Mouse (Mus musculus) embryonic facial prominence, embryonic 11.5 days (tissue): ENCODE measurements around the gene Nav2. TPM values are rescaled to one million over a fixed set of nuclear protein-coding genes. Genes with fewer than 3 reads are reported as not detected.

Experiments
- ATAC-seq: fragments of 200-750 bp; cut with Nextera tagmentation; replicated peaks from 2 replicates; pipeline ENCODE4 v1.8.0; 2017; ENCODE audit warnings: low read depth; ENCODE audit not compliant: insufficient number of reproducible peaks, low FRiP score, low TSS enrichment
- DNase-seq: peaks from one replicate; pipeline ENCODE4 v3.0.0-alpha.2; 2015; ENCODE audit warnings: low spot score
- H3K27ac ChIP-seq: fragments of 300-500 bp; sonication (generic); replicated peaks from 2 replicates; pipeline ENCODE4 v1.5.1; 2014; ENCODE audit warnings: mild to moderate bottlenecking, low read depth, low read length, control low read depth
- H3K27me3 ChIP-seq: fragments of 300-500 bp; sonication (generic); 2 replicates; pipeline ENCODE4 v1.6.1; 2014; ENCODE audit warnings: mild to moderate bottlenecking, low read length, moderate library complexity, mixed read lengths; ENCODE audit not compliant: control insufficient read depth, insufficient read depth
- H3K36me3 ChIP-seq: fragments of 300-500 bp; sonication (generic); replicated peaks from 2 replicates; pipeline ENCODE4 v1.6.1; 2014; ENCODE audit warnings: low read depth, mild to moderate bottlenecking, low read length, moderate library complexity, mixed read lengths; ENCODE audit not compliant: control insufficient read depth, insufficient read depth
- H3K4me1 ChIP-seq: fragments of 300-500 bp; sonication (generic); 2 replicates; pipeline ENCODE4 v1.6.1; 2014; ENCODE audit warnings: low read length, mixed read lengths; ENCODE audit not compliant: control insufficient read depth, insufficient read depth
- H3K4me2 ChIP-seq: fragments of 300-500 bp; sonication (generic); 2 replicates; pipeline ENCODE4 v1.6.1; 2014; ENCODE audit warnings: low read depth, mild to moderate bottlenecking, control low read depth, low read length, moderate library complexity
- H3K4me3 ChIP-seq: fragments of 300-500 bp; sonication (generic); 2 replicates; pipeline ENCODE4 v1.5.1; 2014; ENCODE audit warnings: low read depth, low read length, control low read depth
- H3K9ac ChIP-seq: fragments of 300-500 bp; sonication (generic); replicated peaks from 2 replicates; pipeline ENCODE4 v1.6.1; 2014; ENCODE audit warnings: mild to moderate bottlenecking, control low read depth, low read length
- H3K9me3 ChIP-seq: fragments of 300-500 bp; sonication (generic); replicated peaks from 2 replicates; pipeline ENCODE4 v1.6.1; 2016; ENCODE audit warnings: mild to moderate bottlenecking, low read length, inconsistent platforms, mixed read lengths; ENCODE audit not compliant: control insufficient read depth
- WGBS: fragments of 180-500 bp; shearing (Covaris S2); extraction: QIAGEN DNeasy Blood & Tissue Kit; methylation state at CpG from one replicate; pipeline ENCODE4 v1.1.7; 2014; 5-methylcytosine and 5-hydroxymethylcytosine counted together
- polyA plus RNA-seq: library from polyadenylated mRNA; unstranded; fragments of >200 nt; fragmentation: Nextera tagmentation; extraction: Ambion mirVana; gene quantifications from 2 replicates; pipeline ENCODE4 v1.2.1, GENCODE M21; 2014

Gene Nav2
- polyA plus RNA-seq, 1 experiment from 2014 or later = 7.3 TPM

GRCm38 (mm10) chr7:49330181-49330580 is 421.7 kb downstream of the Nav2 start:
- no peak overlapping the region for H3K4me3 ChIP-seq
- H3K4me1 ChIP-seq = no peaks in the 10 kb centered on the region
- no peaks in the 10 kb centered on the region for H3K9me3 ChIP-seq
- H3K27me3 ChIP-seq = no peaks in the 10 kb centered on the region
- H3K27ac ChIP-seq = no peak overlapping the region
- H3K9ac ChIP-seq = no peak overlapping the region
- ATAC-seq (no peak), DNase-seq (peak; percentile 27)
- H3K36me3 ChIP-seq = no peaks in the 10 kb centered on the region
- H3K4me2 ChIP-seq = no peak overlapping the region
- WGBS = 41% methylated on average over 4 of the region's 4 CpGs

GRCm38 (mm10) chr7:49331939-49332338 is 423.4 kb downstream of the Nav2 start:
- H3K9ac ChIP-seq = no peak overlapping the region
- H3K4me2 ChIP-seq = no peak overlapping the region
- no peak overlapping the region for H3K4me3 ChIP-seq
- no peaks in the 10 kb centered on the region for H3K9me3 ChIP-seq
- no peaks in the 10 kb centered on the region for H3K36me3 ChIP-seq
- H3K27ac ChIP-seq = no peak overlapping the region
- no peaks in the 10 kb centered on the region for H3K27me3 ChIP-seq
- DNase-seq (no peak), ATAC-seq (no peak)
- 49% methylated on average over 4 of the region's 4 CpGs for WGBS
- no peaks in the 10 kb centered on the region for H3K4me1 ChIP-seq

GRCm38 (mm10) chr7:49332644-49333043 is 424.1 kb downstream of the Nav2 start:
- Histone ChIP-seq H3K27me3 (no peaks in the 10 kb centered on the region), H3K9ac (no peak overlapping the region), H3K4me1 (no peaks in the 10 kb centered on the region), H3K9me3 (no peaks in the 10 kb centered on the region), H3K27ac (no peak overlapping the region), H3K36me3 (no peaks in the 10 kb centered on the region), H3K4me3 (no peak overlapping the region), H3K4me2 (no peak overlapping the region)
- DNase-seq = no peak
- WGBS = 77% methylated on average over 7 of the region's 7 CpGs
- ATAC-seq = no peak

- no peak overlapping the region for H3K9ac ChIP-seq
- no peaks in the 10 kb centered on the region for H3K9me3 ChIP-seq
- no peaks in the 10 kb centered on the region for H3K4me1 ChIP-seq
- no peaks in the 10 kb centered on the region for H3K27me3 ChIP-seq
- H3K4me3 ChIP-seq = no peak overlapping the region
- H3K27ac ChIP-seq = no peak overlapping the region
- DNase-seq (no peak), ATAC-seq (no peak)
- no peaks in the 10 kb centered on the region for H3K36me3 ChIP-seq
- WGBS = 78% methylated on average over 5 of the region's 5 CpGs
- no peak overlapping the region for H3K4me2 ChIP-seq
Measured at GRCm38 (mm10) chr7:49334163-49334562, 425.6 kb downstream of the Nav2 start.

- WGBS = 58% methylated on average over 3 of the region's 3 CpGs
- Histone ChIP-seq H3K4me3 (no peak overlapping the region), H3K4me1 (no peaks in the 10 kb centered on the region), H3K9ac (no peak overlapping the region), H3K27ac (no peak overlapping the region), H3K36me3 (no peaks in the 10 kb centered on the region), H3K9me3 (no peaks in the 10 kb centered on the region), H3K27me3 (no peaks in the 10 kb centered on the region), H3K4me2 (no peak overlapping the region)
- no peak for DNase-seq
- ATAC-seq = no peak
Measured at GRCm38 (mm10) chr7:49335056-49335455, 426.5 kb downstream of the Nav2 start.

- ATAC-seq = no peak
- Histone ChIP-seq H3K9ac (no peak overlapping the region), H3K4me2 (no peak overlapping the region), H3K4me1 (no peaks in the 10 kb centered on the region), H3K36me3 (no peaks in the 10 kb centered on the region), H3K9me3 (no peaks in the 10 kb centered on the region), H3K27me3 (no peaks in the 10 kb centered on the region), H3K27ac (no peak overlapping the region), H3K4me3 (no peak overlapping the region)
- no peak for DNase-seq
- WGBS = 90% methylated on average over 8 of the region's 8 CpGs
Measured at GRCm38 (mm10) chr7:49336725-49337124, 428.2 kb downstream of the Nav2 start.

- Histone ChIP-seq H3K36me3 (no peaks in the 10 kb centered on the region), H3K9me3 (no peaks in the 10 kb centered on the region), H3K4me2 (no peak overlapping the region), H3K4me1 (no peaks in the 10 kb centered on the region), H3K27me3 (no peaks in the 10 kb centered on the region), H3K4me3 (no peak overlapping the region), H3K9ac (no peak overlapping the region), H3K27ac (no peak overlapping the region)
- 25% methylated on average over 2 of the region's 2 CpGs for WGBS
- no peak for ATAC-seq
- no peak for DNase-seq
Measured at GRCm38 (mm10) chr7:49337710-49338109, 429.2 kb downstream of the Nav2 start.

- Histone ChIP-seq H3K4me2 (no peak overlapping the region), H3K27me3 (no peaks in the 10 kb centered on the region), H3K4me3 (no peak overlapping the region), H3K9ac (no peak overlapping the region), H3K36me3 (no peaks in the 10 kb centered on the region), H3K4me1 (peaks cover 6% of the 10 kb centered on the region), H3K27ac (no peak overlapping the region), H3K9me3 (no peaks in the 10 kb centered on the region)
- 83% methylated on average over 3 of the region's 3 CpGs for WGBS
- ATAC-seq = no peak
- DNase-seq = no peak
Measured at GRCm38 (mm10) chr7:49339953-49340352, 431.4 kb downstream of the Nav2 start.
